Mouse (Mus musculus): Measurements from ENCODE around the gene Atp1a1.

The Atp1a1 gene

DNA sequence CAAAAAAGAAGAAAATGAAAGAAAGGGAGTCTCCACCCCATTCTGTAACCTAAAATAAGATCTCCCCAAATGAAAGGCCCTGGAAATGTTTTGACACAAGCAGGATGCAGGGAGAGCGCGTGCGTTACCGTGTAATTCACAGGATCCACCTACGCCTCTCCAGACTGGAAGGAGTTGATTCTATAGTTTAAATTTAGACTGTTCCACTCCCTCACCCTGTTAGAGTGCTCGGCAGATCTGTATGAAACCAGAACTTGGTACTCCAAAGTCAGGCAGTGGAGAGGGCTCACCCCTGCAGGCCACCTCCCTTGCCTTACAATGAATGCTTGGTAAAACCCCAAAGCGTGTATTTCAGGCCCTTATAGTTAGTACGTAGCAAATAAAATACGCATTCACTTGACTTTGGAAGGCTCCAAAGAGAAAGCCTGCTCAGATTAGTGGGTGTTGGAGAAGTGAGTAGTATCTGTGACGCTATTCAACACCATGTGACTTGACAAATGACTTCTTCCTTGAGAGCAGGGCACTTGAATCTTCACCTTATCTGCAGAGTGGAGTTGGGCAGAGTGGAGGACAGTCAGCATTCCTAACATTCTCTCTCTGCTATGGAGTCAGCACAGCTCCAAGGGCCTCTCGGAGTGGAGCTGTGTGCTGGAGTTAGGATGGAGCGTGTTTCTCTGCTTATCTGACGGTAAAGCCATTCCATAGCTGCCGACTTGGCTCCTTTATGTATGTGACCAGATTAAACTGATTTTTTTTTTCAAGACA, 8.4 kb downstream of the Atp1a1 start:
- in situ Hi-C loops (cut with MboI, MseI): no loop called here

- in situ Hi-C loops (cut with MboI, MseI): no loop called here
These were observed 9.5 kb downstream of the Atp1a1 start for GRCm38 (mm10) chr3:101594982-101595381.

- in situ Hi-C loops (cut with MboI, MseI): no loop called here
These were observed 11.2 kb downstream of the Atp1a1 start for GRCm38 (mm10) chr3:101593266-101593651.

DNA sequence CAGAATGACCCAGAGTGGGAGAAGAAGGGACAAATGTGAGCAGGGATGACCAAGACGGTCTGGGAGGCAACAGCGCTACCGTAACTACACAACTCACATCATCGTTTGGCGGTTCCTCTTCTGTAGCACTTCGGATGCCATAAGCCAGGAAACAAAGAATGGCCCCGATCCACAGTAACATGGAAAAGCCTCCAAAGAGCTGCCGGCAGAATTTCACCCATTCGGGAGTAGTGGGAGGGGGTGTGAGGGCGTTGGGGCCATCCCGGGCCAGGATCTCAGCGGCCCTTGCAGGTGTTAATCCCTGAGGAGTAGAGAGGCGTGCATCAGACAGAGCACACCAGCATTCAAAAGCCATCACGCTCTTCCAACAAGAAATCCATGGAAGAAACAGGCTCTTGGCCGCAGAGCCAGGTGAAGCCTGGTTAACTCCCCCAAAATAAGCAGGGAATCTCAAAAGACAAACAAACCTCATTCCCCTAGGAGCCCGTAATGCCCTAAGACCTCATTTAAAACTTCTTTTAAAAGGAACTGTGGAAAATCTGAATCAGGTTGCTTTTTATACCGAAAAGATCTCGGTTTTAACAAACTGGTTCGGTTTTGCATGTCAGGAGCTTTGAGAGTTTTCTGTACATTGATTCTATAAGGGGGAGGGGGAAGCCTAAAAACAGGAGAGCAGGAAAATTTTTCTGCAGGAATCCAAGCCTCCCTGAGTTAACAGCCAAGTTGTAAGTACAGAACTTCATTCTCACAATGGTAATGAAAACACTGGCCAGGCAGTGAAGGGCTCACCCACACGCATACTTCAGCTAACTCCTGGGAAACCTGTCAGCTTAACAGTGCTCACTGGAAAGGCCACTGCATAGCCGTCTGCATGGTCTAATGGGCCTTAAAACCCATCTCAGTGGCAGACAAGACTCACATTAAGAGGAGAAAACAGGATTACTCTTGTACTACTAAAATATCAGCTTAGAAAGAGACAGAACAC, 11.9 kb downstream of the Atp1a1 start:
- in situ Hi-C loops (cut with MboI, MseI): no loop called here

- in situ Hi-C loops (cut with MboI, MseI): no loop called here
These were observed 14.1 kb downstream of the Atp1a1 start for GRCm38 (mm10) chr3:101590380-101590779.

- in situ Hi-C loops (cut with MboI, MseI): loop anchor here (5.0 kb wide), 1 partner anchor 86 kb away; no protein-coding TSS in a partner anchor
These were observed 16.2 kb downstream of the Atp1a1 start for GRCm38 (mm10) chr3:101588299-101588698.

GRCm38 (mm10) chr3:101586794-101587193, 17.7 kb downstream of the Atp1a1 start:
- in situ Hi-C loops (cut with MboI, MseI): loop anchor here (5.0 kb wide), 1 partner anchor 84 kb away; no protein-coding TSS in a partner anchor

GRCm38 (mm10) chr3:101578072-101578471, 26.4 kb downstream of the Atp1a1 start:
- in situ Hi-C loops (cut with MboI, MseI): loop anchor here (10.0 kb wide), 1 partner anchor 217 kb away; no protein-coding TSS in a partner anchor

DNA sequence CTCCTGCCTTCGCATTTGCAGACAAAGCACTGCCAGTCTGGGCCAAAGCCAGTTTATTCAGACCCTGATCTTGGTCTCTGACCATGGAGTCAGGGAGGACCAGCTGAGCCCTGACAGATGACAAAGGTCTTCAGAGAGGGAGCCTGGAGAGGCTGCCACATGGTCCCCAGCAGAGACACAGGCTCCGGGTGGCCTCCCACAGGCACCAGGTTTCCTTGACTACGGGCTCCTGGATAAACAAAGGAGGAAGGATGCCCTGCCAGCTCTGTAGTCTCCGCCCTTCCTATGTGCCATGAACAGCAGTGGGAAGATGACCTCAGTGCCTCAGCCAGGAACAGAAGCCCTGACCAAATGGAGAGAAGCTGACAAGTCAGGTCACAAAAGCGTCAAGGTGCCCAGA, 27.1 kb downstream of the Atp1a1 start:
- in situ Hi-C loops (cut with MboI, MseI): loop anchor here (10.0 kb wide), 1 partner anchor 217 kb away; no protein-coding TSS in a partner anchor

DNA sequence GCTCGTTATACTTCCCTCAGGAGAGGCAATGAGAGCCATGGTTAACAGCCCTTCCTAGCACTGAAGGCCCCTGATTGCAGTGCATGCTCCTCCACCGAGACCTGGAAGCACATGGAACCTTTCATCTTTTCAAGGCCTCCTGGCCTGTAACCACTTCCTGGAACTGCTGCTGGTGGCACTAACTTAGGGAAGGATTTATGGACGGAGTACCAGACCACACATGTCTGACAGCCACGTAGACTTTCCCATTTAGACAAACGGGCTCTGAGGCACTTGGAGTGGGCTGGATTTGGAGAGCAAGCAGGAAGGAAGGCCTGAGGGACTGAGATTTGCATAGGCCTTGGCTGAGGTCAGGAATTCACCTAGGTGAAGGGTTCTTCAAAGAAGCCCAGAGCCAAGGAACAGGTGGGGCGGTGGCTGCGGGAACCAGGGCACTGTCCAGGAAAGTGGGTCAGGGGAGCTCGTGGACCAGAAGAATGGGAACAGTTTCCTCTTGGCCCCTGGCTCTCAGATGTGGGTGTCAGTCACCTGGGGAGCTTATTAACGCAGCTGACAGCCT, 28.9 kb downstream of the Atp1a1 start:
- in situ Hi-C loops (cut with MboI, MseI): loop anchor here (10.0 kb wide), 1 partner anchor 219 kb away; no protein-coding TSS in a partner anchor

GRCm38 (mm10) chr3:101574463-101575193, 29.9 kb downstream of the Atp1a1 start:
- in situ Hi-C loops (cut with MboI, MseI): loop anchor here (10.0 kb wide), 1 partner anchor 220 kb away; no protein-coding TSS in a partner anchor

DNA sequence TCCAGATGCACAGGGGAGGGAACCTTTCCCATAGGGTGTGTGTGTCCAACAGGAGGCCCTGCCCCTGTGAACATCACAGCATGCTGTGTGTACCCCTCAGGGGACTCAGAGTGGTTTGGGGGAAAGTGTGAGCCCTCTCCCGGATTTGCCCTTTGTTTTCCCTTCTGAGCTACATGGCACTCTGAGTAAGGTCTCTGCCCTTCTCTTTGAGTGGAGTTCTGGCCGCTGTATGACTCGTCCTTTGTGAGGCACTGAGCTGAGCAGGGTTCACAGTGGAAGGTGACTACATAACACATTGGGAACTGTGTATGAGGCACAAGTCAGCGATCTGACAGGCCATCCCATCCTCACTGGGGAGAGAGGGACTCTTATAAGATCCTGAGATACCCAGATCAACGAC, 31.5 kb downstream of the Atp1a1 start:
- in situ Hi-C loops (cut with MboI, MseI): loop anchor here (10.0 kb wide), 1 partner anchor 222 kb away; no protein-coding TSS in a partner anchor

DNA sequence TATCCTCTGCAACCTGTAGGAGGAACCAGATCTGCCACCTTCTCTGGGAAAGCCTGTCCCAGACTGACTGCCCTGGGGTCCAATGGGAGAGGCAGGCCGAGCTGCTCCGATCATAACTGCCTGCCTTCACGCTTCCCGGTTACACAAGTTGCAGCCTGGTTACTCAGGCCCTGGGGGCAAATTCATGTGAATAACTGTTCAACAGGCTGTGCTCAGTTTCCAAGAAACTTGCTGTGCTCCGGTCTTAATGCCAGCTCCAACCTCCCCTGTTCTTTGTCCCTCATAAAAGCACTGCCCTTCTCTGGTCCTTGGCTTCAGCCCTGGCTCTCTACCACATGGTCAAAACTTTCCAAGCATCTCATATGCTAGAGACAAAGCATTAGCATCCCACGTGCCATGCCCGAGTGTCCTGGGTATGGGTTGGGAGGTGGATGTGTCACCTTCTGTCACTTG, 32.3 kb downstream of the Atp1a1 start:
- in situ Hi-C loops (cut with MboI, MseI): loop anchor here (10.0 kb wide), 1 partner anchor 223 kb away; no protein-coding TSS in a partner anchor

GRCm38 (mm10) chr3:101571515-101572130, 32.9 kb downstream of the Atp1a1 start:
- in situ Hi-C loops (cut with MboI, MseI): loop anchor here (10.0 kb wide), 1 partner anchor 223 kb away; no protein-coding TSS in a partner anchor

- in situ Hi-C loops (cut with MboI, MseI): loop anchor here (10.0 kb wide), 1 partner anchor 224 kb away; no protein-coding TSS in a partner anchor
These were observed 33.6 kb downstream of the Atp1a1 start for GRCm38 (mm10) chr3:101570747-101571514.

DNA sequence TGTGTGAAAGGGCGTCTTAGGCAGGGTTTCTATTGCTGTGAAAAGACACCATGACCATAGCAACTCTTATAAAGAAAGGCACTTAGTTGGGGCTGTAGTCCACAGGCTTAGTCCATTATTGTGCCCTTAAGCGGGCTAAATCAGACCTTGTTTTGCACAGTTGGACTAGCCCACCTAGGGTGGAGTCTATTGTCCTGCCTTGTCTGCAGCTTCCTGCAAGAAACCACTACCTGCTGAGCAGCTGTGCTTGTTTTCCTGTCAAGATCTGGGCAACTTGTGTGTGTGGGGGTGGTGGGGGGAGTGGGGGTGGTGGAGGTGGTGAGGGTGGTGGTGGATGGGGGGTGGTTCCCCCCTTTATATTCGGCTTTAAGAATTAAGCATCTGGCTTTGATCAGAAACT, 34.2 kb downstream of the Atp1a1 start:
- in situ Hi-C loops (cut with MboI, MseI): loop anchor here (10.0 kb wide), 1 partner anchor 225 kb away; no protein-coding TSS in a partner anchor

- in situ Hi-C loops (cut with MboI, MseI): no loop called here
These were observed 35.9 kb downstream of the Atp1a1 start for GRCm38 (mm10) chr3:101568627-101569026.

GRCm38 (mm10) chr3:101564011-101564410, 40.5 kb downstream of the Atp1a1 start:
- in situ Hi-C loops (cut with MboI, MseI): no loop called here

DNA sequence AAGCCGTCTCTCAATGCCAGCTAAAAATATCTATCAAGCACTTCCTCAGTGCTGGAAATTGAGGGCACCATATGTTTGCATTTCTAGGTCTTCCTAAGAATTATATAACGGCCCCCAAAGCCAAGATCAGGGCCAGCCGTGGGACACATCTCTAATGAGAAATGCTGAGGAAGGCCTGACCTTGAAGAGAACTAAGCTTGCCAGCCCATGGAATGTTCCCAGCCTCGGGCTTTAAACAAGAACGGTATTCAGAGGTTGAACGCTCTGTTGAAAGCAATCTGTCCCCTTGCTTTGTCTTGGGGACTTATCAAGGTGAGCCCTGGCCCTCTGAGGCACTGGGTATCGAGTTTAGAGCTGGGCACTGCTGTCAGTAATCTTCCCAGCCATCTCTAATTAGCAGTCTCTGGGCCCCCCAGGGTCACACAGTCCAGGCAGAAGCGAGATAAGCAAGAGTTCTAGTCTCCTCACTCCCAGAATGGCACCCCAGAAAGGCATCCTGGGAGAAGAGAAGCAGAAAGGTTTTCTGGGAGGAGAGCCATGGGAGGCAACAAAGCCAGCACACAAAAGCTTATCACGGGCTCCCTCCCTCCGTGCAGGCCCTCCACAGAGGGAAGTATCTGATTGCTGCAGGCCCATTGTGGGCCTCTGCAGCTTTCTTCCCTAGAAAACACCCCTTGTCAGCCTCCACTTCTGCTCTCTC, 41.8 kb downstream of the Atp1a1 start:
- in situ Hi-C loops (cut with MboI, MseI): no loop called here

Measured in regulatory T cell (primary cell).